9 mouse cellular contexts compared by ENCODE assay signal in genomic region chr8:72422926-72423325, GRCm38 (mm10).
A peak's percentile ranks its signal among the peaks of the same experiment; 100 is the strongest.
DNase-seq lines count a peak whose midpoint lies in the region.
"Had no signal": no experiment of that assay in that cellular context is flagged by ENCODE, and none has a peak within 500 bp of the region (broad histone marks: within the 10 kb centered on the region; RNA-seq: fewer than 3 reads in every experiment).

No protein-coding gene starts in this region.

- DNase-seq in kidney, adult 9 months: peak; percentile 34
- DNase-seq in kidney, adult 11 months: no peak
- DNase-seq in 3T3-L1 (ENCODE audit: low read depth, low spot score): peak; percentile 64
- DNase-seq in A20 (ENCODE audit: low read depth, low spot score): peak; percentile 60
- DNase-seq in embryo, embryonic 10.5 days (ENCODE audit: low spot score): peak; percentile 23
- DNase-seq in urinary bladder, postnatal 14 days (ENCODE audit: low spot score): no peak
- DNase-seq in c-Kit-positive CD71-positive TER-119-positive erythroid progenitor cells, embryonic 14.5 days (ENCODE audit: low spot score): no peak
- DNase-seq: heart, postnatal 4 days; left cerebral cortex, postnatal 4 days had no signal

Comparison
In these comparisons a context has a peak if more than half of its experiments do, and no peak if none do; other contexts are left out.
1. DNase-seq: peak in kidney, adult 9 months (single experiment), 3T3-L1 (single experiment), A20 (single experiment) and embryo, embryonic 10.5 days (single experiment); none in kidney, adult 11 months (single experiment), urinary bladder, postnatal 14 days (single experiment) and c-Kit-positive CD71-positive TER-119-positive erythroid progenitor cells, embryonic 14.5 days (single experiment).